Mouse (Mus musculus) embryonic facial prominence, embryonic 15.5 days (tissue): ENCODE results near the gene Pgghg. TPM values are rescaled to one million over a fixed set of nuclear protein-coding genes. Genes with fewer than 3 reads are reported as not detected.
"Not testable (repeated sequence)": the region's sequence is repeated elsewhere in the genome, so short reads cannot be mapped to it uniquely, and the experiment has no call there.

Experiments used
- ATAC-seq: fragments of 200-750 bp; cut with Nextera tagmentation; 2 replicates; pipeline ENCODE4 v1.8.0; 2017; ENCODE audit warnings: low read depth, moderate TSS enrichment; ENCODE audit not compliant: insufficient number of reproducible peaks, low FRiP score, low TSS enrichment
- H3K27ac ChIP-seq: fragments of 300-500 bp; sonication (generic); replicated peaks from 2 replicates; pipeline ENCODE4 v1.5.1; 2015; ENCODE audit warnings: mild to moderate bottlenecking, inconsistent platforms
- H3K27me3 ChIP-seq: fragments of 300-500 bp; sonication (generic); 2 replicates; pipeline ENCODE4 v1.6.1; 2015; ENCODE audit warnings: inconsistent platforms
- H3K36me3 ChIP-seq: fragments of 300-500 bp; sonication (generic); 2 replicates; pipeline ENCODE4 v1.6.1; 2015; ENCODE audit warnings: mild to moderate bottlenecking, inconsistent platforms
- H3K4me1 ChIP-seq: fragments of 300-500 bp; sonication (generic); 2 replicates; pipeline ENCODE4 v1.6.1; 2015; ENCODE audit warnings: inconsistent platforms
- H3K4me2 ChIP-seq: fragments of 300-500 bp; sonication (generic); replicated peaks from 2 replicates; pipeline ENCODE4 v1.6.1; 2015; ENCODE audit warnings: mild to moderate bottlenecking, inconsistent platforms
- H3K4me3 ChIP-seq: fragments of 300-500 bp; sonication (generic); replicated peaks from 2 replicates; pipeline ENCODE4 v1.5.1; 2015; ENCODE audit warnings: mild to moderate bottlenecking, inconsistent platforms
- H3K9ac ChIP-seq: fragments of 300-500 bp; sonication (generic); 2 replicates; pipeline ENCODE4 v1.6.1; 2015; ENCODE audit warnings: inconsistent platforms
- H3K9me3 ChIP-seq: fragments of 300-500 bp; sonication (generic); replicated peaks from 2 replicates; pipeline ENCODE4 v1.6.1; 2016; ENCODE audit warnings: inconsistent platforms
- WGBS: fragments of 180-500 bp; shearing (Covaris S2); methylation state at CpG from one replicate; pipeline ENCODE4 v1.1.7; 2015; 5-methylcytosine and 5-hydroxymethylcytosine counted together
- polyA plus RNA-seq: library from polyadenylated mRNA; unstranded; fragments of >200 nt; fragmentation: Nextera tagmentation; extraction: Ambion mirVana; gene quantifications from 2 replicates; pipeline ENCODE4 v1.2.1, GENCODE M21; 2015

Pgghg gene
- polyA plus RNA-seq, 1 experiment from 2014 or later = 29.0 TPM

DNA sequence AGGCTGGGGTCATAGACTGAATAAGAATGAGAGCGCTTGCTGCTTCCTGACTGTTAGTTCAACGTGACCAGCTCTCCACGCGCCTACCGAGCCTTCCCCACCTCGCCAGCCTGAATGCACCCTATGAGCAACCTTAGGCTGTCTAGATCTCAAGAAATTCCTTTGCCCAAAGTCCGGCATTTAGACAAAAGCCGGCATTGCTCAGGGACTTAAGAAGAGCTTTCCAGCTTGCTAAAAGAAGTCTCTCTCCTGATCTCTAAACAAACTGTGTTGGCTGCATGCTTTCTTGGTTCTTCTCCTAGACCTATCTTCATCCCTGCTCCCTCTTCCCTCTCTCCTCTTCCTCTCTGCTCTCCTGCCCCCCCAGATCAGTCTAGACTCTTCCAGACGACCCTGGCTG is 33.7 kb downstream of the Pgghg start:
- H3K27me3 ChIP-seq = no peaks in the 10 kb centered on the region
- no peak overlapping the region for H3K9ac ChIP-seq
- H3K4me2 ChIP-seq = no peak overlapping the region
- 30% methylated on average over 9 of the region's 9 CpGs for WGBS
- H3K9me3 ChIP-seq = no peaks in the 10 kb centered on the region
- ATAC-seq = no peak
- H3K4me1 ChIP-seq = peaks cover 37% of the 10 kb centered on the region
- no peaks in the 10 kb centered on the region for H3K36me3 ChIP-seq
- 0 out of 2 replicates have a peak overlapping the region, but pooled peaks have one; percentile 14 for H3K27ac ChIP-seq
- no peak overlapping the region for H3K4me3 ChIP-seq

DNA sequence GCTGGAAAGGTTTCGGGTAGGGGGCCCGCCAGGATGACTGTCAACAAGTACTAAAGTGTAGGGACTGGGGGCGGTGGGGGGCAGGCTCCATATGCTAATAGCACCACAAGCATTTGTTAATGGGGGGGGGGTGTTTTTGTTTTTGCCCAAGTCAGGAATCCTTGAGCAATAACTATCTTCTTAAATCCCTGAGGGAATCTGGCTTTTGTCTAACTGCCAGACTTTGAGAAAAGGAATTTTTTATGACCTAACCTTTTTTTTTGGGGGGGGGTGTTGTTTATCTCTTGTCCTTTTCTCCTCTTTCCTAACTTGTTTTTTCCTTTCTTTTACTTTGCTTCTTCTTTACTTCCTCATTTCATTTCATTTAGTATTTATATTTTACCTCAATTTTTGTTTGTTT is 34.3 kb downstream of the Pgghg start:
- Histone ChIP-seq H3K4me2 (no peak overlapping the region), H3K36me3 (no peaks in the 10 kb centered on the region), H3K4me1 (peaks cover 37% of the 10 kb centered on the region), H3K9me3 (no peaks in the 10 kb centered on the region), H3K27me3 (no peaks in the 10 kb centered on the region), H3K27ac (0 out of 2 replicates have a peak overlapping the region, but pooled peaks have one; percentile 14), H3K9ac (no peak overlapping the region), H3K4me3 (no peak overlapping the region)
- no peak for ATAC-seq
- WGBS = 42% methylated on average over 3 of the region's 3 CpGs

DNA sequence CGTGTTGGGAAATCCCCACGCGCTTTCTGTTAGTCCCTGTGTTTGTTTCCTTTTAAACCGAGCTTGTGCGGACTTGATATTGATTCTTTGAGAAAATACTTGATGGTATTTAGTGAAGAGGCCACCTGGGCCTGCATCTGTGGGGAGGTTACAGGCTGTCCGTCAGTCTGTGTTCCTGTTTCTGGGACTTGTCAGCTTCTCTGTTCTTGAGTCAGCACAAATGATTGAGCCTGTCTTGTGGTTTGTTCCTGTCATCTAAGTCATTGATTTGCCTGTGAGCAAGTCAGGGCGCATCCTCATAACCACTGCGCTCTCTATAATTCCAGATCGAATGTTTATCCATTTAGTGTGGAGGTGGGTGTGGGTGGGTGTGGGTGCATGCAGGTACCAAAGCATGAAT is 35.5 kb downstream of the Pgghg start:
- WGBS = 78% methylated on average over 9 of the region's 9 CpGs
- H3K9ac ChIP-seq, H3K4me3 ChIP-seq, H3K4me2 ChIP-seq, H3K27ac ChIP-seq, H3K36me3 ChIP-seq, H3K9me3 ChIP-seq, H3K27me3 ChIP-seq, ATAC-seq: not testable (repeated sequence)
- peaks cover 26% of the 10 kb centered on the region for H3K4me1 ChIP-seq

DNA sequence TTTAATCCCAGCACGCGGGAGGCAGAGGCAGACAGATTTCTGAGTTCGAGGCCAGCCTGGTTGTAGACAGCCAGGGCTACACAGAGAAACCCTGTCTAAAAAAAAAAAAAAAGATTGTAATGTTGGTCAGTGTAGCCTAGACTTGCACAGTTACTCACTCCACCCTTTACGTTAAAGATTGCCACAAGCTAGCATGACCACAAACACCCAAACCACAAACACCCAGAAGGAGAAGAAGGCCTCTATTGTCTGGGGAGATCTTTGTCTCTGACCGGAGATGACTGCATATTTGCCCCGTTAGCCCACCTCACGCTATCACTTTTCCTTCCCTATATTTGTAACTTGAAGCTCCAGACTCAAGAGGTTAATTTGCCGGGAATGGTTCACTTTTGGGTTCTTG is 40.5 kb downstream of the Pgghg start:
- Histone ChIP-seq H3K27me3 (no peaks in the 10 kb centered on the region), H3K36me3 (no peaks in the 10 kb centered on the region), H3K4me2 (no peak overlapping the region), H3K9ac (no peak overlapping the region), H3K27ac (no peak overlapping the region), H3K9me3 (no peaks in the 10 kb centered on the region), H3K4me1 (no peaks in the 10 kb centered on the region), H3K4me3 (no peak overlapping the region)
- WGBS = 79% methylated on average over 8 of the region's 8 CpGs
- no peak for ATAC-seq

DNA sequence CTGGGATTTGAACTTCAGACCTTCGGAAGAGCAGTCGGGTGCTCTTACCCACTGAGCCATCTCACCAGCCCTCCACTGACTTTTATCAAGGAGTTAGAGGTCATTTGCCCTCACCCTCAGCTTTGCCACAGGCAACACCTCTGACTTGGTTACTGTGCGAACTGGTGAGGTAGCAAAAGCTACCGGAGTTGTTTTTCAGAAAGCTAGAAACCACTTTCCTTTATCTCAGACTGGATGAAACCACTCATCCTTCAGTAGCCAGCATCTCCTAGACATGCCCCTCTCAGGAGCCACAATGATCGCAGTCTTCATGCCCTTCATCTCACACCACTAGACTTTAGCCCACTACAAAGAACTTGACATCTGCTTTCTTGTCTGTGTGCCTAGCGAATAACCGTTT is 41.8 kb downstream of the Pgghg start:
- no peaks in the 10 kb centered on the region for H3K27me3 ChIP-seq
- WGBS = 86% methylated on average over 7 of the region's 7 CpGs
- no peak for ATAC-seq
- no peak overlapping the region for H3K27ac ChIP-seq
- no peak overlapping the region for H3K4me3 ChIP-seq
- no peaks in the 10 kb centered on the region for H3K4me1 ChIP-seq
- H3K36me3 ChIP-seq = no peaks in the 10 kb centered on the region
- H3K4me2 ChIP-seq = no peak overlapping the region
- no peaks in the 10 kb centered on the region for H3K9me3 ChIP-seq
- H3K9ac ChIP-seq = no peak overlapping the region

DNA sequence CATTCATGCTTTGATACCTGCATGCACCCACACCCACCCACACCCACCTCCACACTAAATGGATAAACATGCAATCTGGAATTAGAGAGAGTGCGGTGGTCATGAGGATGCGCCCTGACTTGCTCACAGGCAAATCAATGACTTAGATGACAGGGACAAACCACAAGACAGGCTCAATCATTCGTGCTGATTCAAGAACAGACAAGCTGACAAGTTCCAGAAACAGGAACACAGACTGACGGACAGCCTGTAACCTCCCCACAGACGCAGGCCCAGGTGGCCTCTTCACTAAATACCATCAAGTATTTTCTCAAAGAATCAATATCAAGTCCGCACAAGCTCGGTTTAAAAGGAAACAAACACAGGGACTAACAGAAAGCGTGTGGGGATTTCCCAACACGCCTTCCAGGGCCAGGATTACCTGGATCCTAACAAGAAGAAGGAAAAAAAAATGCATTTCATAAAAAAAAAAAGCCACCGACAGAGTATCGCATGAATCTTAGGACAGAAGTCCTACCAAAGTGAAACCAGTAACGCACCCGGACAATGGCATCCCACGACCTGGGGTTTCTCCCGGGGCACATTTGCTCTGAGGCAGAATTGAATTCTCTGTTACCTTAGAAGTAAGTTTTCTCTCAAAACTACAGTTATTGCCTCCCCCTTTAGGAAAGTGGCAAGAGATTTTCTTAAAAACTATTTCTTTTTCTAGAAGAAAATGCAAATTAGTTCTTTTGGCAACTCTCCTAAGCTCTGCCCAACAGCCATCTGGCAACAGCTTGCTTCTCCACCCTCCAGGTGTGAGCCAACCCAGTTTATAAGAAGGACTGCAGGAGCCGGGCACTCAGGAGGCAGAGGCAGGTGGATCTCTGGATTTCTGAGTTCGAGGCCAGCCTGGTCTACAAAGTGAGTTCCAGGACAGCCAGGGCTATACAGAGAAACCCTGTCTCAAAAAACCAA is 46.3 kb downstream of the Pgghg start:
- no peak overlapping the region for H3K9ac ChIP-seq
- 59% methylated on average over 17 of the region's 17 CpGs for WGBS
- ATAC-seq = no peak
- no peaks in the 10 kb centered on the region for H3K9me3 ChIP-seq
- H3K36me3 ChIP-seq = no peaks in the 10 kb centered on the region
- H3K4me2 ChIP-seq = no peak overlapping the region
- 0 out of 2 replicates have a peak overlapping the region, but pooled peaks have one; percentile 53 for H3K27ac ChIP-seq
- H3K4me3 ChIP-seq = no peak overlapping the region
- 0 out of 2 replicates have a peak, but pooled peaks cover 8% of the 10 kb centered on the region for H3K4me1 ChIP-seq
- no peaks in the 10 kb centered on the region for H3K27me3 ChIP-seq

DNA sequence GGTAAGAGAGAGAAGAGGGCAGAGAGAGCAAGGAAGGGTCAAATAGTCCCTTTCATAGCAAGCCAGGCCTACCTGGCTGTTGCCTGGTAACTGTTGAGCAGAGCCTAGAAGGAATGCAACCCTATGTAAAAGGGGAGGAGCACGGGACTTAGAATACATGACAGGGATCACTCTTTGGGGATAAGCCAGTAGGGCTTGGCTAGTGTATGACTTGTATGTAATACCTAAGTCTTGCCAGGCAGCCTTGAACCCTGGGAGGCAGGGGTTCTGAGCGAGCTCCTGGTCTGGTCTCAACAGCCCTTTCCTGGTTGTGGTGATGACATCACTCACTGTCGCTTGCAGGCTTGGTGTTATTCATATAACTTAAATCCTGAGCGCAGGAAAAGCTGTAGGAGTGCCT is 47.8 kb downstream of the Pgghg start:
- H3K4me1 ChIP-seq = 0 out of 2 replicates have a peak, but pooled peaks cover 8% of the 10 kb centered on the region
- H3K9me3 ChIP-seq = no peaks in the 10 kb centered on the region
- H3K4me2 ChIP-seq = no peak overlapping the region
- no peak for ATAC-seq
- H3K4me3 ChIP-seq = no peak overlapping the region
- no peak overlapping the region for H3K27ac ChIP-seq
- WGBS = 72% methylated on average over 4 of the region's 4 CpGs
- no peak overlapping the region for H3K9ac ChIP-seq
- H3K27me3 ChIP-seq = no peaks in the 10 kb centered on the region
- no peaks in the 10 kb centered on the region for H3K36me3 ChIP-seq

DNA sequence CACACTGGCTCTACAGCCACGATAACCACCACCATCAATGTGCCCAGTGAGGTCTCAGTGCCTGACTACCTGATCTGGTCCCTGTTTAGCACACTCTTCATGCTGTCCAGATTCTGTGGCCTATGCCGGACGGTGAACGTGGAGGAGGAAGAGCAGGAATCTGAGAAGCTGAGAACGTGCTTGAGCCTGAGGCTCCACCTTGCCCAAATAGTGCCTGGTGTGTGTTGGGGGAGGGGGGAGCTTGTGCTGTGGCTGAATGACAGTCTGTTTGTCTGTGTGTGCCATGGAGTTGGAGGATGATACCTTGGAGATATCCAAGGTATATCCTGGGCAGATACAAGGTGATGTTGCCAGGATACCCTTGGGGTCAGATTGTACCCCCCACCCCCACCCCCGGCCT is 49.0 kb downstream of the Pgghg start:
- H3K27me3 ChIP-seq = no peaks in the 10 kb centered on the region
- 0 out of 2 replicates have a peak, but pooled peaks have one; percentile 37 for ATAC-seq
- no peaks in the 10 kb centered on the region for H3K9me3 ChIP-seq
- H3K36me3 ChIP-seq = no peaks in the 10 kb centered on the region
- no peak overlapping the region for H3K9ac ChIP-seq
- peak overlapping the region; percentile 14; the same call in 1 of the 2 replicates for H3K27ac ChIP-seq
- H3K4me2 ChIP-seq = no peak overlapping the region
- 46% methylated on average over 6 of the region's 6 CpGs for WGBS
- H3K4me3 ChIP-seq = no peak overlapping the region
- H3K4me1 ChIP-seq = 0 out of 2 replicates have a peak, but pooled peaks cover 8% of the 10 kb centered on the region

DNA sequence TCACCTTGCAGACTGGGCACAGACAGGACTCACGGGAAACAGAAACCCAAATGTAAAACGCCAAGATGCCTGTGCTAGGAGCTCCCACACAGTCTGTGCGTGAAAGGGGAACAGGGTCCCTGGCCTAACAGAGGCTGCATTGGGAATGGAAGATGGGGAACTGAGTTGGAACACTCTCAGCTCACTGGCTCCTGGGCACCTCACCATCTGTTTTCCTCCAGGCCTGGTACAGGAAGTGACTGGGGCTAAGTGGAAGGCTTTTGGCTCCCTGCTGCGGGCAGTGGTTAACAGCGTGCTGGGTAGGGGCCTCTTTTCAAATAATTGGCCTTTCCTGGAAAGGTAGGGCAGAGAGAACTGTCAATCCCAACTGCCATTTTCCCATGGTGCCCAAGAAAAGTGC is 49.4 kb downstream of the Pgghg start:
- Histone ChIP-seq H3K27ac (no peak overlapping the region), H3K9ac (no peak overlapping the region), H3K36me3 (no peaks in the 10 kb centered on the region), H3K4me1 (0 out of 2 replicates have a peak, but pooled peaks cover 8% of the 10 kb centered on the region), H3K27me3 (no peaks in the 10 kb centered on the region), H3K4me3 (no peak overlapping the region), H3K4me2 (no peak overlapping the region), H3K9me3 (no peaks in the 10 kb centered on the region)
- no peak for ATAC-seq
- WGBS = 55% methylated on average over 5 of the region's 5 CpGs

DNA sequence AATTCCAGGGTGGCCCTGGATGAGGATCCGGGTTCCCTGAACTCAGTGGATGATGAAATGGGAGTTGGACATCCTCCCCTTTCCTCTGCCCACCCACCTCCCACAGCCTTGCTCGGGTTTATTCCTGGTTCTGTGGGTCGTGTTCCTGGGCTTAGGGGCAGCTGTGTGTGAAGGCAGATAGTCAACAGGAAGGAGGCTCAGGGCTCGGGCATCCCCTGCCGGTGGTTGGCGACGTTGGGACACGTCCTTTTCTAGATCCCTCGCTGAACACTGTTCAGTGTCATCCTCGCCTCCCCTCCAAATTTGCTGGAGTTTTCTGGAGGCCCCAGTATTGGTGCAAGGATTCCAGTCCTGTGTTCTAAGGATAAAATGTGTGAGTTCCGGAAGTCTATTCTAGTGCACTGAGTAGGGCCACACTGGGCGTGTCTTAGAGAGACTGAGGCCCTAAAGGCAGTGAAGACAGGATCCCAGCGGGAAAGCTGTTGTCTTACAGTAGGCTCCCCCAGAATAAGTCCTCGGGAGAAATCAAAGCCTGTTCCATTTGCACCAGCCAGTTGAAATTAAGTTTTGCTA is 50.0 kb downstream of the Pgghg start:
- Histone ChIP-seq H3K27me3 (no peaks in the 10 kb centered on the region), H3K9ac (no peak overlapping the region), H3K4me1 (0 out of 2 replicates have a peak, but pooled peaks cover 8% of the 10 kb centered on the region), H3K36me3 (no peaks in the 10 kb centered on the region), H3K4me2 (no peak overlapping the region), H3K27ac (no peak overlapping the region), H3K4me3 (no peak overlapping the region), H3K9me3 (no peaks in the 10 kb centered on the region)
- no peak for ATAC-seq
- WGBS = 84% methylated on average over 14 of the region's 14 CpGs
